ENCODE assay signal across 8 mouse cellular contexts in the genomic region with DNA sequence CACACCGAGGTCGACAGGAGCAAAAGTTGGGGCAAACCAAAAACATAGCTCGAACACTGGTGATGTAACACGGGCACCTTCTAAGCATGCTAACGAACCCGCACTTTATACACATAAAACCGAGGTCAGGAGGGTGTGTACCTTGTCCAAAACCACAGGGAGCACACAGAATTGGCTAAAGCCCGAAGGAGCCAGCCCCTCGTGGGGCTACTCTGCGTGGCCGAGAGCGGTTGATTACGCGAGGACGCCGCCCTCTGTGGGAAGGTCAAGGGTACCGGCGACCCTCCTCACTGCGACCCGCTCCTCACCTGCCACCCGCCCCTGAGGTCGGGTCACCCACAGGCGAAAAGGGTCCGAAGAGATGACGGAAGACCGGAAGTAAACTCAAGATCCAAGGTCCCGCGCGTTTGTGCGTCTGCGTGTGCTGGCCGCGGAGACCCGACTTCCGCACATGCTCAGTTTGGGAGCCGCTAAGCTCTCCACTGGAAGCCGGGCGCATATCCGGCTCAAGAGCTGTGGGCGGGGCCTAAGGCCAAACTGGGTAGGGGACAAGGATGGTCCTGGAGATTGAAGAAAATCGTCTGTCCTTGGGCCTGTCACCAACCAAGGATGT. TPM values are rescaled to one million over a fixed set of nuclear protein-coding genes. Genes with fewer than 3 reads are reported as not detected.
DNase-seq lines count a peak whose midpoint lies in the region; ATAC-seq and TF ChIP-seq lines count a peak whose summit lies in the region.

Gene Trappc12 (minus strand): TSS at position 452 of the 613 bp plus-strand sequence.

- peaks cover 54% of the 10 kb centered on the region for H3K79me2 ChIP-seq in MEL (ENCODE audit: control insufficient read depth, insufficient read depth, low read length, poor library complexity)

- H3K36me3 ChIP-seq in MEL (ENCODE audit: control insufficient read depth in 1 of 2, insufficient read depth in 2 of 2, low read length in 2 of 2) = peaks cover 4 to 23% of the 10 kb centered on the region in 2 experiments
- H3K36me3 ChIP-seq in forebrain, postnatal 0 days (ENCODE audit: insufficient read depth) = peaks cover 14% of the 10 kb centered on the region
- peaks cover 16% of the 10 kb centered on the region for H3K36me3 ChIP-seq in lung, embryonic 15.5 days

- H3K9me3 ChIP-seq in MEL (replicated peaks; ENCODE audit: insufficient read depth, low read length) = no peaks in the 10 kb centered on the region
- H3K9me3 ChIP-seq in forebrain, postnatal 0 days (ENCODE audit: low read length) = no peaks in the 10 kb centered on the region
- H3K9me3 ChIP-seq in lung, embryonic 15.5 days = no peaks in the 10 kb centered on the region

- TF ChIP-seq EP300 in MEL (IDR thresholded peaks at IDR 0.05; ENCODE audit: low read depth in 1 of 2, low read length in 2 of 2) = no peak

- no peak for TF ChIP-seq RAD21 in MEL (IDR thresholded peaks at IDR 0.05; ENCODE audit: low read depth, low read length)

- H3K4me3 ChIP-seq in MEL (ENCODE audit: control insufficient read depth in 1 of 2, insufficient read depth in 1 of 2, low read depth in 2 of 2, low read length in 2 of 2) = peak within 1 kb of the TSS; percentile 83 to 92
- peak within 1 kb of the TSS; percentile 95 for H3K4me3 ChIP-seq in cerebellum, adult 2 months (replicated peaks; ENCODE audit: insufficient read depth, low read depth, low read length)
- peak within 1 kb of the TSS; percentile 71 for H3K4me3 ChIP-seq in forebrain, postnatal 0 days (ENCODE audit: low read depth, low read length)
- H3K4me3 ChIP-seq in lung, embryonic 15.5 days = peak within 1 kb of the TSS; percentile 73

- H3K27me3 ChIP-seq in MEL (ENCODE audit: control insufficient read depth in 1 of 2, insufficient read depth in 2 of 2, low read length in 2 of 2) = no peaks in the 10 kb centered on the region
- no peaks in the 10 kb centered on the region for H3K27me3 ChIP-seq in cerebellum, adult 2 months (ENCODE audit: control insufficient read depth, insufficient read depth, low read length)
- no peaks in the 10 kb centered on the region for H3K27me3 ChIP-seq in forebrain, postnatal 0 days (ENCODE audit: insufficient read depth, low read length)
- H3K27me3 ChIP-seq in lung, embryonic 15.5 days = no peaks in the 10 kb centered on the region

- TF ChIP-seq CTCF in MEL (IDR thresholded peaks at IDR 0.05 in 2 of 3, conservative IDR thresholded peaks at IDR 0.05 in 1 of 3; ENCODE audit: control insufficient read depth in 1 of 3, insufficient read depth in 1 of 3, low read depth in 2 of 3, low read length in 3 of 3, poor library complexity in 1 of 3, severe bottlenecking in 1 of 3) = no peak
- no peak for TF ChIP-seq CTCF in cerebellum, adult 2 months (IDR thresholded peaks at IDR 0.05; ENCODE audit: borderline replicate concordance, insufficient read depth, low read depth, low read length)
- no peak for TF ChIP-seq CTCF in forebrain, postnatal 0 days (IDR thresholded peaks at IDR 0.05; ENCODE audit: low read depth)

- WGBS in cerebellum, adult 2 months = under 1% methylated on average over 41 of the region's 41 CpGs
- under 1% methylated on average over 41 of the region's 41 CpGs for WGBS in forebrain, postnatal 0 days
- under 1% methylated on average over 41 of the region's 41 CpGs for WGBS in lung, embryonic 15.5 days

- peaks cover 11 to 25% of the 10 kb centered on the region in 2 experiments for H3K4me1 ChIP-seq in MEL (ENCODE audit: control insufficient read depth in 1 of 2, insufficient read depth in 2 of 2, low read length in 2 of 2)
- H3K4me1 ChIP-seq in cerebellum, adult 2 months (ENCODE audit: control insufficient read depth, insufficient read depth, low read length) = peaks cover 10% of the 10 kb centered on the region
- H3K4me1 ChIP-seq in forebrain, postnatal 0 days (ENCODE audit: insufficient read depth) = peaks cover 21% of the 10 kb centered on the region; the same call in 1 of the 2 replicates
- peaks cover 18% of the 10 kb centered on the region for H3K4me1 ChIP-seq in lung, embryonic 15.5 days

- ATAC-seq in forebrain, postnatal 0 days = peak; percentile 90
- ATAC-seq in lung, embryonic 15.5 days (ENCODE audit: borderline replicate concordance, extremely low read depth, low FRiP score, low TSS enrichment) = peak; percentile 91

- peak within 1 kb of the TSS; percentile 84 for H3K9ac ChIP-seq in MEL (ENCODE audit: control insufficient read depth, low read depth, low read length, poor library complexity, severe bottlenecking)
- peak within 1 kb of the TSS; percentile 69 for H3K9ac ChIP-seq in forebrain, postnatal 0 days
- H3K9ac ChIP-seq in lung, embryonic 15.5 days = peak within 1 kb of the TSS; percentile 66

- peak within 1 kb of the TSS; percentile 84 for H3K27ac ChIP-seq in MEL (ENCODE audit: control insufficient read depth, low read depth, low read length)
- H3K27ac ChIP-seq in cerebellum, adult 2 months (ENCODE audit: insufficient read depth, low read length) = peak within 1 kb of the TSS; percentile 67
- H3K27ac ChIP-seq in forebrain, postnatal 0 days (ENCODE audit: low read depth, low read length) = peak within 1 kb of the TSS; percentile 54; the same call in 1 of the 2 replicates
- H3K27ac ChIP-seq in lung, embryonic 15.5 days = 0 out of 2 replicates have a peak within 1 kb of the TSS, but pooled peaks have one; percentile 25

- peak; percentile 72 to 76; a peak in 3 of 4 replicates for TF ChIP-seq POLR2A in MEL (IDR thresholded peaks at IDR 0.05; ENCODE audit: control insufficient read depth in 1 of 2, insufficient read depth in 1 of 2, low read depth in 1 of 2, low read length in 2 of 2, poor library complexity in 1 of 2)
- peak; percentile 67; the same call in 1 of the 2 replicates for TF ChIP-seq POLR2A in cerebellum, adult 2 months (IDR thresholded peaks at IDR 0.05; ENCODE audit: borderline replicate concordance, insufficient read depth, low read length)

- peak within 1 kb of the TSS; percentile 87 for H3K4me2 ChIP-seq in forebrain, postnatal 0 days (ENCODE audit: low read depth)
- peak within 1 kb of the TSS; percentile 81 for H3K4me2 ChIP-seq in lung, embryonic 15.5 days

- DNase-seq in MEL (ENCODE audit: low read depth, low spot score) = peak; percentile 95
- DNase-seq in cerebellum, adult 2 months = peak; percentile 85 to 88
- DNase-seq in forebrain, postnatal 0 days = peak; percentile 92
- DNase-seq in heart, postnatal 4 days = peak; percentile 92
- peak; percentile 79 for DNase-seq in layer of hippocampus, adult 8-10 months (ENCODE audit: low spot score in 2 of 2)
- peak; percentile 79 for DNase-seq in ovary, adult 18-20 months (ENCODE audit: low spot score)
- DNase-seq in thymus, postnatal 0 days (ENCODE audit: low spot score) = peak; percentile 91

TF ChIP-seq in MEL, 35 proteins besides CTCF, POLR2A, EP300 and RAD21 (continues in another document):
- TF ChIP-seq E2F4 (IDR thresholded peaks at IDR 0.05; ENCODE audit: borderline replicate concordance, low read depth, low read length) (no peak), USF1 (IDR thresholded peaks at IDR 0.05; ENCODE audit: low read depth, low read length) (no peak), MAX (IDR thresholded peaks at IDR 0.05; ENCODE audit: low read length) (0 out of 2 replicates have a peak, but pooled peaks have one; percentile 17), MEF2A (IDR thresholded peaks at IDR 0.05; ENCODE audit: extremely low read depth, insufficient replicate concordance, low read depth, low read length, poor library complexity, severe bottlenecking) (no peak), ZC3H11A (IDR thresholded peaks at IDR 0.05; ENCODE audit: low read depth, low read length) (no peak), ZMIZ1 (IDR thresholded peaks at IDR 0.05; ENCODE audit: low read depth, low read length) (peak; percentile 49; the same call in 1 of the 2 replicates), HCFC1 (IDR thresholded peaks at IDR 0.05; ENCODE audit: low read depth, low read length) (peak; percentile 82), KAT2A (conservative IDR thresholded peaks at IDR 0.05; ENCODE audit: low read depth, low read length) (peak; percentile 14; the same call in 1 of the 2 replicates), JUND (IDR thresholded peaks at IDR 0.05; ENCODE audit: low read depth, low read length) (no peak), MYB (IDR thresholded peaks at IDR 0.05; ENCODE audit: low read depth, low read length) (no peak), MAZ (IDR thresholded peaks at IDR 0.05; ENCODE audit: low read depth, low read length) (peak; percentile 44; the same call in 1 of the 2 replicates), GATA1 (IDR thresholded peaks at IDR 0.05; ENCODE audit: low read depth, low read length) (no peak), SMC3 (IDR thresholded peaks at IDR 0.05; ENCODE audit: low read depth, low read length) (no peak), TBP (IDR thresholded peaks at IDR 0.05; ENCODE audit: low read depth, low read length) (peak; percentile 48; the same call in 1 of the 2 replicates), RCOR1 (IDR thresholded peaks at IDR 0.05; ENCODE audit: low read depth, low read length) (no peak), ETS1 (IDR thresholded peaks at IDR 0.05; ENCODE audit: low read depth, low read length) (no peak), ZNF384 (IDR thresholded peaks at IDR 0.05; ENCODE audit: low read depth, low read length) (no peak), CHD1 (IDR thresholded peaks at IDR 0.05; ENCODE audit: low read depth, low read length) (no peak), USF2 (IDR thresholded peaks at IDR 0.05; ENCODE audit: borderline replicate concordance in 1 of 2, insufficient read depth in 1 of 2, low read depth in 1 of 2, low read length in 2 of 2) (no peak), POLR2AphosphoS5 (IDR thresholded peaks at IDR 0.05; ENCODE audit: borderline replicate concordance, low read depth, low read length) (no peak), UBTF (IDR thresholded peaks at IDR 0.05; ENCODE audit: borderline replicate concordance, insufficient read depth, low read depth, low read length) (no peak), GABPA (IDR thresholded peaks at IDR 0.05; ENCODE audit: low read depth, low read length) (no peak), ELF1 (IDR thresholded peaks at IDR 0.05; ENCODE audit: low read depth, low read length) (peak; percentile 84)

RNA-seq across cellular contexts. Expression of gene Trappc12, which starts in this region (rescaled TPM):
- 29.4 and 31.1 TPM in 2 replicates for total RNA-seq in MEL (2012; rRNA removed)
- 10 to 100 TPM in 1 of 2 experiments, not detected in 1; 35.1 TPM for polyA plus RNA-seq in MEL (2012; ENCODE audit: insufficient read depth in 1 of 2, insufficient read length in 2 of 2, low read depth in 1 of 2, low replicate concordance in 2 of 2, missing spikeins in 1 of 2)
- polyA plus RNA-seq in cerebellum, adult 2 months (2012; rRNA removed) = 49.4 and 50.8 TPM in 2 replicates
- 49.1 and 55.6 TPM in 2 replicates for total RNA-seq in forebrain, postnatal 0 days (2014; rRNA removed)
- 32.0 and 37.8 TPM in 2 replicates for polyA plus RNA-seq in forebrain, postnatal 0 days (2015; fragmentation: Nextera tagmentation; extraction: Ambion mirVana)
- total RNA-seq in heart, postnatal 4 days (2021) = 10 to 100 TPM; 24.7 to 25.8 TPM
- total RNA-seq in layer of hippocampus, adult 8-10 months (2022) = 10 to 100 TPM; 56.4 to 64.8 (median 59.1) TPM
- 38.3 and 41.5 TPM in 2 replicates for polyA plus RNA-seq in lung, embryonic 15.5 days (2015; fragmentation: Nextera tagmentation; extraction: Ambion mirVana)
- 38.6 and 40.0 TPM in 2 replicates for polyA plus RNA-seq in thymus, postnatal 0 days (2015; fragmentation: Nextera tagmentation; extraction: Ambion mirVana)

Comparison
In these comparisons a context has a peak if more than half of its experiments do, and no peak if none do; other contexts are left out.
1. Peak in every context shown above with its lines: DNase-seq, ATAC-seq, H3K4me3 ChIP-seq and H3K27ac ChIP-seq.
2. H3K27ac ChIP-seq: peak in every context shown above with its lines; median percentile 84 in MEL; 67 in cerebellum, adult 2 months; 54 in forebrain, postnatal 0 days; 25 in lung, embryonic 15.5 days.